Mouse (Mus musculus): ENCODE measurements around the gene Six6. TPM values are rescaled to one million over a fixed set of nuclear protein-coding genes. Genes with fewer than 3 reads are reported as not detected.

Gene Six6
- not detected for polyA plus RNA-seq (2015; fragmentation: Illumina TruSeq; extraction: RNeasy Lipid Tissue Mini Kit (QIAGEN cat#74804); ENCODE audit: insufficient read depth, low read depth, low replicate concordance)

GRCm38 (mm10) chr12:72939616-72940015 is at the start of gene Six6:
Gene Six6, plus strand, starts transcription at chr12:72939892.

GRCm38 (mm10) chr12:72940071-72940821 is 554 bp downstream of the Six6 start, which contains the start of gene 4930447C04Rik:
Gene 4930447C04Rik, minus strand, starts transcription at chr12:72940774.

Other genes starting within 250 kb of the Six6 start
- gene Ppm1a, start 182.4 kb upstream of the Six6 start, polyA plus RNA-seq (2015; fragmentation: Illumina TruSeq; extraction: RNeasy Lipid Tissue Mini Kit (QIAGEN cat#74804); ENCODE audit: insufficient read depth, low read depth, low replicate concordance), result 20.3 TPM
- not detected for gene 4930447C04Rik, start 882 bp downstream of the Six6 start, polyA plus RNA-seq (2015; fragmentation: Illumina TruSeq; extraction: RNeasy Lipid Tissue Mini Kit (QIAGEN cat#74804); ENCODE audit: insufficient read depth, low read depth, low replicate concordance)
- gene Six1, start 114.0 kb downstream of the Six6 start, polyA plus RNA-seq (2015; fragmentation: Illumina TruSeq; extraction: RNeasy Lipid Tissue Mini Kit (QIAGEN cat#74804); ENCODE audit: insufficient read depth, low read depth, low replicate concordance), result not detected
- gene Six4, start 173.6 kb downstream of the Six6 start, polyA plus RNA-seq (2015; fragmentation: Illumina TruSeq; extraction: RNeasy Lipid Tissue Mini Kit (QIAGEN cat#74804); ENCODE audit: insufficient read depth, low read depth, low replicate concordance), result 1.2 TPM
- 6.3 TPM for gene Mnat1, start 183.8 kb downstream of the Six6 start, polyA plus RNA-seq (2015; fragmentation: Illumina TruSeq; extraction: RNeasy Lipid Tissue Mini Kit (QIAGEN cat#74804); ENCODE audit: insufficient read depth, low read depth, low replicate concordance)